Mouse (Mus musculus) stomach, embryonic 15.5 days (tissue): ENCODE results near the gene Sardh. TPM values are rescaled to one million over a fixed set of nuclear protein-coding genes. Genes with fewer than 3 reads are reported as not detected.
A peak's percentile ranks its signal among the peaks of the same experiment; 100 is the strongest.

Experiments used
- ATAC-seq: fragments of 200-750 bp; cut with Nextera tagmentation; 2 replicates; pipeline ENCODE4 v1.8.0; 2017; ENCODE audit warnings: low read depth, moderate number of reproducible peaks, moderate TSS enrichment; ENCODE audit not compliant: insufficient read depth, low FRiP score
- H3K27ac ChIP-seq: fragments of 300-500 bp; sonication (generic); 2 replicates; pipeline ENCODE4 v1.5.1; 2015; ENCODE audit warnings: mild to moderate bottlenecking, inconsistent platforms
- H3K27me3 ChIP-seq: fragments of 300-500 bp; sonication (generic); replicated peaks from 2 replicates; pipeline ENCODE4 v1.6.1; 2015; ENCODE audit warnings: inconsistent platforms
- H3K36me3 ChIP-seq: fragments of 300-500 bp; sonication (generic); 2 replicates; pipeline ENCODE4 v1.6.1; 2015; ENCODE audit warnings: inconsistent platforms
- H3K4me1 ChIP-seq: fragments of 300-500 bp; sonication (generic); 2 replicates; pipeline ENCODE4 v1.6.1; 2015; ENCODE audit warnings: inconsistent platforms
- H3K4me2 ChIP-seq: fragments of 300-500 bp; sonication (generic); 2 replicates; pipeline ENCODE4 v1.6.1; 2015; ENCODE audit warnings: mild to moderate bottlenecking, inconsistent platforms
- H3K4me3 ChIP-seq: fragments of 300-500 bp; sonication (generic); replicated peaks from 2 replicates; pipeline ENCODE4 v1.5.1; 2015; ENCODE audit warnings: inconsistent platforms
- H3K9ac ChIP-seq: fragments of 300-500 bp; sonication (generic); 2 replicates; pipeline ENCODE4 v1.6.1; 2015; ENCODE audit warnings: inconsistent platforms
- H3K9me3 ChIP-seq: fragments of 300-500 bp; sonication (generic); 2 replicates; pipeline ENCODE4 v1.6.1; 2016; ENCODE audit warnings: inconsistent platforms
- WGBS: fragments of 180-500 bp; shearing (Covaris S2); methylation state at CpG from one replicate; pipeline ENCODE4 v1.1.7; 2015; 5-methylcytosine and 5-hydroxymethylcytosine counted together
- polyA plus RNA-seq: library from polyadenylated mRNA; unstranded; fragments of >200 nt; fragmentation: Nextera tagmentation; extraction: Ambion mirVana; gene quantifications from 2 replicates; pipeline ENCODE4 v1.2.1, GENCODE M21; 2015

Sardh gene
- polyA plus RNA-seq, 1 experiment from 2014 or later, result 16.1 TPM

GRCm38 (mm10) chr2:27163851-27164250 is 84.3 kb downstream of the Sardh start:
- Histone ChIP-seq H3K4me2 (no peak overlapping the region), H3K36me3 (no peaks in the 10 kb centered on the region), H3K27me3 (no peaks in the 10 kb centered on the region), H3K4me3 (no peak overlapping the region), H3K4me1 (0 out of 2 replicates have a peak, but pooled peaks cover 6% of the 10 kb centered on the region), H3K9ac (no peak overlapping the region), H3K9me3 (no peaks in the 10 kb centered on the region), H3K27ac (no peak overlapping the region)
- no peak for ATAC-seq
- 60% methylated on average over 5 of the region's 5 CpGs for WGBS

GRCm38 (mm10) chr2:27162656-27163055 is 85.5 kb downstream of the Sardh start:
- ATAC-seq, result no peak
- Histone ChIP-seq H3K4me2 (no peak overlapping the region), H3K9ac (no peak overlapping the region), H3K36me3 (no peaks in the 10 kb centered on the region), H3K27ac (no peak overlapping the region), H3K4me3 (no peak overlapping the region), H3K27me3 (no peaks in the 10 kb centered on the region), H3K4me1 (0 out of 2 replicates have a peak, but pooled peaks cover 6% of the 10 kb centered on the region), H3K9me3 (no peaks in the 10 kb centered on the region)
- 67% methylated on average over 11 of the region's 11 CpGs for WGBS

GRCm38 (mm10) chr2:27161526-27161925 is 86.6 kb downstream of the Sardh start:
- Histone ChIP-seq H3K4me1 (no peaks in the 10 kb centered on the region), H3K4me3 (no peak overlapping the region), H3K36me3 (no peaks in the 10 kb centered on the region), H3K27ac (no peak overlapping the region), H3K9me3 (no peaks in the 10 kb centered on the region), H3K9ac (no peak overlapping the region), H3K4me2 (no peak overlapping the region), H3K27me3 (no peaks in the 10 kb centered on the region)
- no peak for ATAC-seq
- 91% methylated on average over 2 of the region's 2 CpGs for WGBS

- WGBS, result 86% methylated on average over 6 of the region's 6 CpGs
Measured at GRCm38 (mm10) chr2:27156596-27156995, 91.5 kb downstream of the Sardh start.

GRCm38 (mm10) chr2:27154466-27155185 is 93.5 kb downstream of the Sardh start:
- no peaks in the 10 kb centered on the region for H3K36me3 ChIP-seq
- WGBS, result 76% methylated on average over 10 of the region's 10 CpGs
- no peak overlapping the region for H3K9ac ChIP-seq
- ATAC-seq, result no peak
- no peaks in the 10 kb centered on the region for H3K4me1 ChIP-seq
- H3K9me3 ChIP-seq, result no peaks in the 10 kb centered on the region
- no peak overlapping the region for H3K4me2 ChIP-seq
- no peak overlapping the region for H3K27ac ChIP-seq
- H3K4me3 ChIP-seq, result no peak overlapping the region
- H3K27me3 ChIP-seq, result no peaks in the 10 kb centered on the region

More at GRCm38 (mm10) chr2:27156596-27156995, 91.5 kb downstream of the Sardh start:
- Histone ChIP-seq H3K27me3 (no peaks in the 10 kb centered on the region), H3K9me3 (no peaks in the 10 kb centered on the region), H3K27ac (no peak overlapping the region), H3K4me3 (no peak overlapping the region), H3K9ac (no peak overlapping the region), H3K4me2 (no peak overlapping the region), H3K4me1 (no peaks in the 10 kb centered on the region), H3K36me3 (no peaks in the 10 kb centered on the region)
- ATAC-seq, result no peak

GRCm38 (mm10) chr2:27149457-27149856 is 98.7 kb downstream of the Sardh start:
- Histone ChIP-seq H3K4me3 (no peak overlapping the region), H3K27me3 (no peaks in the 10 kb centered on the region), H3K9ac (no peak overlapping the region), H3K9me3 (no peaks in the 10 kb centered on the region), H3K4me1 (no peaks in the 10 kb centered on the region), H3K4me2 (no peak overlapping the region), H3K36me3 (no peaks in the 10 kb centered on the region), H3K27ac (no peak overlapping the region)
- WGBS, result 7% methylated on average over 2 of the region's 2 CpGs
- no peak for ATAC-seq

GRCm38 (mm10) chr2:27146840-27147239 is 101.3 kb downstream of the Sardh start:
- no peak overlapping the region for H3K4me2 ChIP-seq
- no peak overlapping the region for H3K4me3 ChIP-seq
- ATAC-seq, result no peak
- H3K9me3 ChIP-seq, result no peaks in the 10 kb centered on the region
- no peak overlapping the region for H3K9ac ChIP-seq
- no peak overlapping the region for H3K27ac ChIP-seq
- H3K27me3 ChIP-seq, result peaks cover 5% of the 10 kb centered on the region
- H3K36me3 ChIP-seq, result no peaks in the 10 kb centered on the region
- 80% methylated on average over 6 of the region's 6 CpGs for WGBS
- peaks cover 5% of the 10 kb centered on the region for H3K4me1 ChIP-seq

GRCm38 (mm10) chr2:27144957-27145356 is 103.2 kb downstream of the Sardh start:
- no peak for ATAC-seq
- Histone ChIP-seq H3K9ac (no peak overlapping the region), H3K36me3 (no peaks in the 10 kb centered on the region), H3K4me3 (no peak overlapping the region), H3K27me3 (peaks cover 24% of the 10 kb centered on the region), H3K27ac (no peak overlapping the region), H3K9me3 (no peaks in the 10 kb centered on the region), H3K4me2 (no peak overlapping the region), H3K4me1 (peaks cover 5% of the 10 kb centered on the region)
- 65% methylated on average over 2 of the region's 2 CpGs for WGBS

GRCm38 (mm10) chr2:27141950-27142693 is 106.0 kb downstream of the Sardh start, which contains the start of gene Fam163b:
Gene Fam163b (minus strand): TSS chr2:27142491.
- no peak within 1 kb of the TSS for H3K27ac ChIP-seq
- peak within 1 kb of the TSS; percentile 37 for H3K4me3 ChIP-seq
- no peaks in the 10 kb centered on the region for H3K9me3 ChIP-seq
- no peak for ATAC-seq
- peaks cover 36% of the 10 kb centered on the region for H3K27me3 ChIP-seq
- peaks cover 5% of the 10 kb centered on the region for H3K4me1 ChIP-seq
- H3K9ac ChIP-seq, result no peak within 1 kb of the TSS
- peak within 1 kb of the TSS; percentile 78 for H3K4me2 ChIP-seq
- no peaks in the 10 kb centered on the region for H3K36me3 ChIP-seq
- 2% methylated on average over 56 of the region's 62 CpGs for WGBS

Other genes with a start within 250 kb of the Sardh start
- 61.6 and 65.4 TPM in 2 replicates for gene Cacfd1, start 238.4 kb downstream of the Sardh start, polyA plus RNA-seq
- gene Slc2a6, start 220.3 kb downstream of the Sardh start, polyA plus RNA-seq, result 1.1 and 1.3 TPM in 2 replicates
- gene Mymk, start 176.2 kb downstream of the Sardh start, polyA plus RNA-seq, result 0.28 and 1.3 TPM in 2 replicates
- 3.0 and 3.8 TPM in 2 replicates for gene Adamtsl2, start 169.0 kb downstream of the Sardh start, polyA plus RNA-seq
- 0.15 and 0.19 TPM in 2 replicates for gene Fam163b, start 105.8 kb downstream of the Sardh start, polyA plus RNA-seq
- 1.3 and 3.1 TPM in 2 replicates for gene Dbh, start 83.1 kb downstream of the Sardh start, polyA plus RNA-seq
- 7.0 and 7.8 TPM in 2 replicates for gene Vav2, start 178.7 kb upstream of the Sardh start, polyA plus RNA-seq
- gene Brd3os, start 194.0 kb upstream of the Sardh start, polyA plus RNA-seq, result 7.1 and 7.2 TPM in 2 replicates